Mouse (Mus musculus) kidney, postnatal 0 days (tissue): ENCODE results near the gene Ccdc38. TPM values are rescaled to one million over a fixed set of nuclear protein-coding genes. Genes with fewer than 3 reads are reported as not detected.

Source experiments
- ATAC-seq: fragments of 200-750 bp; cut with Nextera tagmentation; replicated peaks from 2 replicates; pipeline ENCODE4 v1.8.0; 2017; ENCODE audit warnings: low read depth, moderate number of reproducible peaks, moderate TSS enrichment, moderate library complexity; ENCODE audit not compliant: low FRiP score
- DNase-seq: peaks from one replicate; pipeline ENCODE4 v3.0.0-alpha.2; 2016; ENCODE audit warnings: low spot score
- H3K27ac ChIP-seq: fragments of 300-500 bp; sonication (generic); 2 replicates; pipeline ENCODE4 v1.5.1; 2014; ENCODE audit warnings: mild to moderate bottlenecking
- H3K27me3 ChIP-seq: fragments of 300-500 bp; sonication (generic); 2 replicates; pipeline ENCODE4 v1.6.1; 2014; ENCODE audit warnings: low read length, mixed read lengths; ENCODE audit not compliant: insufficient read depth
- H3K36me3 ChIP-seq: fragments of 300-500 bp; sonication (generic); 2 replicates; pipeline ENCODE4 v1.6.1; 2014; ENCODE audit warnings: low read length, mixed read lengths; ENCODE audit not compliant: insufficient read depth
- H3K4me1 ChIP-seq: fragments of 300-500 bp; sonication (generic); replicated peaks from 2 replicates; pipeline ENCODE4 v1.6.1; 2014; ENCODE audit warnings: antibody characterized with exemption, low read length, mixed read lengths; ENCODE audit not compliant: insufficient read depth
- H3K4me2 ChIP-seq: fragments of 300-500 bp; sonication (generic); 2 replicates; pipeline ENCODE4 v1.6.1; 2014; ENCODE audit warnings: mild to moderate bottlenecking, low read length, moderate library complexity, mixed read lengths
- H3K4me3 ChIP-seq: fragments of 300-500 bp; sonication (generic); replicated peaks from 2 replicates; pipeline ENCODE4 v1.5.1; 2014; ENCODE audit warnings: low read depth, low read length
- H3K9ac ChIP-seq: fragments of 300-500 bp; sonication (generic); 2 replicates; pipeline ENCODE4 v1.6.1; 2014; ENCODE audit warnings: low read depth, low read length
- H3K9me3 ChIP-seq: fragments of 300-500 bp; sonication (generic); replicated peaks from 2 replicates; pipeline ENCODE4 v1.6.1; 2016; ENCODE audit warnings: low read length, inconsistent platforms, mixed read lengths
- CTCF ChIP-seq: IDR thresholded peaks from 2 replicates; pipeline ENCODE4 v1.5.1; 2016; ENCODE audit warnings: antibody characterized with exemption, low read depth, mild to moderate bottlenecking, moderate library complexity
- WGBS: fragments of 180-500 bp; shearing (Covaris S2); extraction: QIAGEN DNeasy Blood & Tissue Kit; methylation state at CpG from one replicate; pipeline ENCODE4 v1.1.7; 2014; 5-methylcytosine and 5-hydroxymethylcytosine counted together
- polyA plus RNA-seq: library from polyadenylated mRNA; unstranded; fragments of >200 nt; fragmentation: Nextera tagmentation; extraction: Ambion mirVana; gene quantifications from 2 replicates; pipeline ENCODE4 v1.2.1, GENCODE M21; 2015

Ccdc38 gene
- polyA plus RNA-seq, 1 experiment from 2014 or later, result 0.26 TPM

DNA sequence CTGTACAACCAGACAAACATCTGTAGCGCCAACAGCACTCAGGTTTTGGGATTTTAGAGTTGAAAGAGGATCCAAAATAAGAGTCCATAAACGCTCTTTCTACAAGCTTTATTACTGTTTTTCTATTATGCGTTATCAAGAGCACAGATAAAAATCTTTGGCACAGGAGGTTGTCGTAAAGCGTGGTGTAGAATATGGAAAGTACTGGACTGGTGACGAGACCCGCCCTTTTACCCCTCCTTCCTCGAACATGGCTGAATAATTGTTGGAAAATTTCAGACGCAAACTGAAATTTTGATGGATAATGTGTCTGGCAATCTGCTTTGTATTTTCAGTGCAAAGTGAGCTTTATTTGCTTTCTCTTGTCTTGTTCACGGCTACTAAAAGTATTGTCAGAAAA is 83.7 kb downstream of the Ccdc38 start:
- Histone ChIP-seq H3K4me1 (peaks cover 6% of the 10 kb centered on the region), H3K27me3 (no peaks in the 10 kb centered on the region), H3K9me3 (no peaks in the 10 kb centered on the region), H3K27ac (peak overlapping the region; percentile 60; the same call in 1 of the 2 replicates), H3K4me2 (peak overlapping the region; percentile 48), H3K9ac (no peak overlapping the region), H3K36me3 (no peaks in the 10 kb centered on the region), H3K4me3 (no peak overlapping the region)
- no peak for ATAC-seq
- 41% methylated on average over 10 of the region's 10 CpGs for WGBS
- DNase-seq, result no peak
- TF ChIP-seq CTCF, result no peak

DNA sequence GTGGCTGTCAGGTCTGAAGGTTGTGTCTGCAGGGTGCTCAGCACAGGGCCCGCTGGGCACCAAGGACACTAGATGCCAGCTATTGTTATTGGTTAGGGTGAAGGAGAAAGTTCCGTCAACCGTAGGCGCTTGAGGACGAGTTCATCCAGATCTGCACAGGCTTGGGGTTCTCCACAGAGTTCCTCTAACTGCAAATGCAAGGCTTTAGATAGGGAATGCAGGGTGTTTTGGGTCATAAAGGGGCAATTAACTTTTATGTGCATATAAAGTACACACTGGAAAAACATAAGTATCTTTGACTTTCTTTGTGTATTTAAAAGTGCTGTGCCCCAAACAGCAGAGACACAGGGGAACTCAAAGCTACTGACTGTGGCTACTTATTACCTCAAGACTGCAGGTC is 89.9 kb downstream of the Ccdc38 start:
- 86% methylated on average over 5 of the region's 5 CpGs for WGBS

DNA sequence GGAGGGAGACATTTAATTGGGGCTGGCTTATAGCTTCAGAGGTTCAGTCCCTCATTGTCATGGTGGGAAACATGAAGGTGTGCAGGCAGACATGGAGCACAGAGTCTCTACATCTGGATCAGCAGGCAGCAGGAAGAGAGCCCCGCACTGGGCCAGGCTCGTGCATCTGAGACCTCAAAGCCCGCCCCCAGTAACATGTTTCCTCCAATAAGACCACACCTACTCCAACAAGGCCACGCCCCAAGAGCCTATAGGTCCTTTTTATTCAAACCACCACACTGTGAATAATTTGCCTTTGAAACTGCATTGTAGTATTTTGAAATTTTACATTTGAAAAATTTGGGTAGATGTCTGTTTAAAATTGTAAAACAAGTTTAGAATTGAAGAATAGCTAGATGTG is 91.7 kb downstream of the Ccdc38 start:
- no peaks in the 10 kb centered on the region for H3K9me3 ChIP-seq
- DNase-seq, result no peak
- H3K4me3 ChIP-seq, result no peak overlapping the region
- ATAC-seq, result no peak
- no peak overlapping the region for H3K9ac ChIP-seq
- no peaks in the 10 kb centered on the region for H3K36me3 ChIP-seq
- WGBS, result 75% methylated on average over 4 of the region's 4 CpGs
- no peak overlapping the region for H3K4me2 ChIP-seq
- H3K27me3 ChIP-seq, result no peaks in the 10 kb centered on the region
- no peaks in the 10 kb centered on the region for H3K4me1 ChIP-seq
- TF ChIP-seq CTCF, result no peak
- no peak overlapping the region for H3K27ac ChIP-seq

More for the DNA sequence above, 89.9 kb downstream of the Ccdc38 start:
- no peaks in the 10 kb centered on the region for H3K4me1 ChIP-seq
- H3K4me2 ChIP-seq, result no peak overlapping the region
- DNase-seq, result no peak
- H3K9ac ChIP-seq, result no peak overlapping the region
- TF ChIP-seq CTCF, result no peak
- H3K9me3 ChIP-seq, result no peaks in the 10 kb centered on the region
- H3K27ac ChIP-seq, result no peak overlapping the region
- H3K36me3 ChIP-seq, result no peaks in the 10 kb centered on the region
- H3K4me3 ChIP-seq, result no peak overlapping the region
- ATAC-seq, result no peak
- H3K27me3 ChIP-seq, result no peaks in the 10 kb centered on the region

DNA sequence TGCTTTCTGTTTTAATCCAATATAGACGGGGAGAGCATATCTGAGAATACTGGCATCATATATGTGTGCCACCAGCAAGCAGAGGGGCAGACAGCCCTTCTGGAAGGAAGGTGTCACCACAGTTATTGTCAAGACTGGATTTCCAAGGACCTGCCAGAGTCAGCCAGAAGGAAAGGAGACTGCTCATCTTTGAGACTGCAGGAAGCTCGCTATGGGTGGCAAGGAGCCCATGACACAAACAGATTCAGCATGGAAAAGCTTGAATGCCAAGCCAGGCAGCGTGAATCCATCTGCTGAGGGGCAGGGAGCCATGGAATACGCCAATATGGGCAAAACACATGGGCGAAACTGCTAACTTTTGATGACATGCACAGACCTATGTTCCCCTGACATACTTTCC is 93.1 kb downstream of the Ccdc38 start:
- no peak for ATAC-seq
- H3K36me3 ChIP-seq, result no peaks in the 10 kb centered on the region
- no peak overlapping the region for H3K27ac ChIP-seq
- H3K9me3 ChIP-seq, result no peaks in the 10 kb centered on the region
- no peak for TF ChIP-seq CTCF
- DNase-seq, result no peak
- no peaks in the 10 kb centered on the region for H3K4me1 ChIP-seq
- no peaks in the 10 kb centered on the region for H3K27me3 ChIP-seq
- no peak overlapping the region for H3K4me2 ChIP-seq
- no peak overlapping the region for H3K9ac ChIP-seq
- 87% methylated on average over 5 of the region's 5 CpGs for WGBS
- no peak overlapping the region for H3K4me3 ChIP-seq

Other genes with a start within 250 kb of the Ccdc38 start
- gene Elk3, start 229.5 kb upstream of the Ccdc38 start, polyA plus RNA-seq, result 50.2 and 53.9 TPM in 2 replicates
- gene Lta4h, start 87.2 kb upstream of the Ccdc38 start, polyA plus RNA-seq, result 104 and 119 TPM in 2 replicates
- not detected in 2 replicates for gene Hal, start 51.9 kb upstream of the Ccdc38 start, polyA plus RNA-seq
- 2.8 and 3.5 TPM in 2 replicates for gene Amdhd1, start 599 bp upstream of the Ccdc38 start, polyA plus RNA-seq
- gene Snrpf, start 49.1 kb downstream of the Ccdc38 start, polyA plus RNA-seq, result 119 and 121 TPM in 2 replicates
- 1.1 and 1.4 TPM in 2 replicates for gene Ntn4, start 100.0 kb downstream of the Ccdc38 start, polyA plus RNA-seq